Mouse (Mus musculus): ENCODE measurements around the gene Ptpn12.
A peak's percentile ranks its signal among the peaks of the same experiment; 100 is the strongest.

The Ptpn12 gene

GRCm38 (mm10) chr5:21032626-21033025 is 23.1 kb downstream of the Ptpn12 start:
- DNase-seq (ENCODE audit: extremely low read depth, low read depth, low spot score) = no peak

- no peak for DNase-seq (ENCODE audit: extremely low read depth, low read depth, low spot score)
Observed at GRCm38 (mm10) chr5:21030226-21030625, 25.5 kb downstream of the Ptpn12 start.

- DNase-seq (ENCODE audit: extremely low read depth, low read depth, low spot score) = no peak
Observed at GRCm38 (mm10) chr5:21017075-21017474, 38.6 kb downstream of the Ptpn12 start.

GRCm38 (mm10) chr5:21010908-21011307 is 44.8 kb downstream of the Ptpn12 start:
- no peak for DNase-seq (ENCODE audit: extremely low read depth, low read depth, low spot score)

DNA sequence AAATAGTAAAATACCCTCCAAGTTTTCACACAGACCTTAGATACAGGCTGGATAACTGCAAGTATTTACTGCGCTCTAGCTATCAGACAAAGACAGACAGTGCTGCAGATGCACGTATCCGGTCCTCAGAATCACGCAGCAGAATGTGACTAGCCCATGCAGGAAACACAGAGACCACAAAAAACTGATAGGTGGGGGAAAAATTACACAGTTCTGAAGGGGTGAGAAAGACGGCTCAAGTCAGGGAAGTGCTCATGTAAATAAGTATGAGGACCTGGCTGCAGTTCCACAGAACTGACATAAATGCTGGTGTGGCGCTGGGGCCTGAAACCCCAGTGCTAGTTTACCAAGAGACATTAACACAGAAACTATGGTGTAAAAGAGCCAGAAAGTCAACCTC is 53.0 kb downstream of the Ptpn12 start:
- DNase-seq (ENCODE audit: extremely low read depth, low read depth, low spot score) = no peak

GRCm38 (mm10) chr5:21001622-21002315 is 53.9 kb downstream of the Ptpn12 start:
- no peak for DNase-seq (ENCODE audit: extremely low read depth, low read depth, low spot score)

DNA sequence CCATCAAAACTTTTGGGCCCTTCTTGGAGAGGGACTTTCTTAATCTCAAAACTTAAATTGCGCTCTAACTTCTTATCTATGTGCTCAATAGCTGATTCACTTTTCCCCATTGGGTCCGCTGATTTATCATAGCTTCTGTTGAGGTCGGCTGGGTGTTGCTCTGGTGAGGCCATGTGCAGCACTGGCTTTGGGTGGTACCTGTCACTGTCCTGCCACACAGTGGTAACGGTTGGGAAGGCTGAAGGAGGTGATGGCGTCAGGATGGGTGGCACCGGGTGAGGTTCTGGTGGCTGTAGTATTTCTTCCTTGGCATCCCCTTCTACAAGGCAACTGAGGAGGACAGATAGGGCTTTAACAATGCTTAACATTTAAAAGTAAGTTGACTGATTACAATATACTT is 57.3 kb downstream of the Ptpn12 start:
- DNase-seq (ENCODE audit: extremely low read depth, low read depth, low spot score) = no peak

DNA sequence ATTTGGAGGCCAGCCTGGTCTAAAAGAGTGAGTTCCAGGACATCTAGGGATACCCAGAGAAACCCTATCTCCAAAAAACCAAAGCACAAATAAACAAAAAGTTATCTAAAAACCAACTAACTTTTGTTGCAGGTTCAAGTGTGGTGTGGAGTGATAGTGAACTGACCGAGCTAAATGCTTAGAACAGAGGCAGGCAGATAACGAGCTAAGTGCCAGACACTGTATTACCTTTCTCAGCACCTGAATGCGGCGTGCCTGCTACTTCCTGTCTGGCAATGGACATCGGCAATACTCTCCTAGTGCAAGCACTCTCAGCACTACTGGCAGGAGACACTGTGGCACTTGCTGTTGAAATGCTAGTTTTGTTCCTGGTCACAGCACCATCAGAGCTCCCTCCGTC is 58.2 kb downstream of the Ptpn12 start:
- no peak for DNase-seq (ENCODE audit: extremely low read depth, low read depth, low spot score)

DNA sequence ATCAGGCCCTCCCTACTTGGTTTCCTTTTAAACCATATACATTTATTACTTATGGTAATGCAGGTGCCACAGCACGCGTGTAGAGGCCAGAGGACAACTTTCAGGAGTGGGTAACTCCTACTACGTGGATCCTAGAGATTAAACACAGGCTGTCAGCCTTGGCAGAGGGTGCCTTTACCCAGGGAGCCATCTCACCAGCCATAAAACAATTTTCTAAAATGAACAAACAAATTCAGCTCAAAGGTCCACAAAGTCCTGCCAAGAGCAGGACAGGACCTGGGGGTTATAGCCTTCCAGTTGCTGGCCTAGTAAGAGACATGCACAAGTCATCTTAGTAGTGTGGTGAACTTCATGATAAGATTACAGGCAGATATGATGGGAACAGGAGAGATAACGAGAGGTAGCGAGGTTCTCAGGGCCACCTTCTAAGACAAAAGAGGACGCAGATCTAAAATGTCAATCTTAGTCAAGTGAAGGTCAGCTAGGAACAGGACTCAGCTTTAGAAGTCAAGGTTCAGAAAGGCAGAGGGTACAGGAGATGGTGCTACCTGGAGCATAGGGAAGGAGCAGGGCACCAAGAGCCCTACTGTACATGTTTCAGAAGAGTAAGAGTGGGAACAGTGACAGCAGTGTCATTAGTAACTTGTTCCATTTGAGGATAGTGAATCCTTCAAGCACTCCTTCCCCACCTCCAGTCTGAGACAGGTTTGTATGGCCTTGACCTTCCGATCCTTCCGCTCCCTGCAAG is 65.5 kb downstream of the Ptpn12 start:
- DNase-seq (ENCODE audit: extremely low read depth, low read depth, low spot score) = no peak

DNA sequence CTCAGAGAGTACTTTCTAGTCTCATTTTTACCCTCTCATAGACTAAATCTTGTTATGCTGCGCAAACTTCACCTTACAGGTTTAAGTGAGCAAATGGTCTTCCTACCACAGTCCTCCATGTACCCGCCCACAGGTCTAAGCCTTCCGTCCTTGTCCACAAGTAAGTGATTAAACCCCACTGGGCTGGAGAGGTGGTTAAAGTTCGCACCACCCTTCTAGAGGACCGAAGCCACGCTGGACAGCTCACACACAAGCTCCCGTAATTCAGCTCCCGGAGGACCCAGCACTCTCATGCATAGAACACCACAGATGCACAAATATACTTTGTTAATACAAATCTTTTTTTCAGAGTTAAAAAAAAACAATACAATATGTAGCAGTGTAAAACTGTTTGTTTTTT is 69.4 kb downstream of the Ptpn12 start:
- DNase-seq (ENCODE audit: extremely low read depth, low read depth, low spot score) = no peak

DNA sequence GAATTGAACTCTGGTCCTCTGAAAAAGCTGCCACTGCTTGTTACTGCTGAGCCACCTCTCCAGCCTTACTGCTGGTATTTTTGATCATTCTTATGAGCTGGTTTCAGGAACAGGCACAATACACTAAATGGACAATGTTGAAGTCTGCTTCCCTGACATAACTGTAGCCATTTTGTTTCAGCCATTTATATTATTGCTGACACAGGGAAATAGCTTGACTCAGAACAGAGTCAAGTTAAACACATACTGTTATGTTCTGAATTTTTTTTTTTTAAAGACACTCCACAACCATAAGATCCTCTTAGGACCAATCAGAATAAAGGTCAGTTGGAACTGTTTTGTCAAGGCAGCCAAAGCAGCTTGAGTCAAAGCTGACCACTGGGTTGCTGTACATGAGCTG is 72.2 kb downstream of the Ptpn12 start:
- no peak for DNase-seq (ENCODE audit: extremely low read depth, low read depth, low spot score)

- DNase-seq (ENCODE audit: extremely low read depth, low read depth, low spot score) = no peak
Observed at GRCm38 (mm10) chr5:20974690-20975089, 81.0 kb downstream of the Ptpn12 start.

DNA sequence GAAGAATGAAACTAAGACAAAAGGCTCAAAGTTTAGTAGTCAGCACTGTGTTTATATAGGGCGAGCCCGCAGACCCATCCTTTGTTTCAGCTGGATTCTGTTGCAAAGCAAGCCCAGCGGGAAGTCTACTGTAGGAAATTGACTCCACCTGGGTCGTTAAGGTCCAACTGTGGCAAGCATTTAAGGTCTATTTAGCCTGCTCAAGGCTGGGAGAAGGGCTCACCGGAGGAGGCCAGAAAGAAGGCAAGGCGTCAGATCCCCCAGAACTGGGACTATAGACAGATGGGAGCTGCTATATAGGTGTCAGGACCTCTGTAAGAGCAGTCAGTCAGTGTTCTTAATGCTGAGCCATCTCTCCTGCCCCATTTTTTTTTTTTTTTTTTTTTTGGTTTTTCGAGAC is 81.7 kb downstream of the Ptpn12 start:
- DNase-seq (ENCODE audit: extremely low read depth, low read depth, low spot score) = no peak

GRCm38 (mm10) chr5:20973069-20973468 is 82.6 kb downstream of the Ptpn12 start:
- DNase-seq (ENCODE audit: extremely low read depth, low read depth, low spot score) = no peak

- DNase-seq (ENCODE audit: extremely low read depth, low read depth, low spot score) = no peak
Observed at GRCm38 (mm10) chr5:20968963-20969362, 86.7 kb downstream of the Ptpn12 start.

DNA sequence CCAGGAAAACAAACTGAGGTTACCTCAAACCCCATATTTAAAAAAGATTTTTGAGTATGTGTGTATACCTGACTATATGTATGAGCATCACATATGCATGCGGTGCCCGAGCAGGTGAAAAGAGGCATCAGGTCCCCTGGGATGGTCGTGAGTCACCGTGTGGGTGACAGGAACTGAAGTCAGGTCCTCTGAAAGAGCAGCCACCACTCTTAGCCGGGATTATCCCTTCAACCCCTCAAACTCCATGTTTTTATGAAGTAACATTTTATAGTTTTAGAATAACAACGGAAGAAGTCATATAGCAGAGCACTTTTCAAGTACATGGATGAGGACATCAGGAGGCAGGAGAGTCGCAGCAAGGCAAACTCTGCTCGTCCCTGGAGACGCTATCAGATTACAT is 87.2 kb downstream of the Ptpn12 start:
- no peak for DNase-seq (ENCODE audit: extremely low read depth, low read depth, low spot score)

DNA sequence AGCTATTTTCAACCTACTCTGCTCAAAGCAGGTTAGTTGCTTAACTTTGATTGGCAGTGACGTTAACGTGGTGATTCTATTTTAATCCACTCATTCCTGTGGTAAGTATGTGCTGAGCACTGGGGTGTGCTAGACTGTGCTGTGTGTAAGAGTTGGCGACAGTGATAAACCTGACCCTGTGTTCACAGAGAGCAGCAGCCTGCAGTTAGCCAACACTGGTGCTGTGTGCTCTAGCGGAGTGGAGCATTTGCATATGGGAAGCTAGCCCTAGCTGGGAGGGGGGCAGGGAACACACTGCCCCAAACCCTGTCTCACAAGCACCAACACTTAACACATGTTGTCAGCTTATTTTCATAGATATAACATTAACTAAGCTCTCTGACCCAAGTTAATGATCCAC is 87.8 kb downstream of the Ptpn12 start:
- DNase-seq (ENCODE audit: extremely low read depth, low read depth, low spot score) = no peak

DNA sequence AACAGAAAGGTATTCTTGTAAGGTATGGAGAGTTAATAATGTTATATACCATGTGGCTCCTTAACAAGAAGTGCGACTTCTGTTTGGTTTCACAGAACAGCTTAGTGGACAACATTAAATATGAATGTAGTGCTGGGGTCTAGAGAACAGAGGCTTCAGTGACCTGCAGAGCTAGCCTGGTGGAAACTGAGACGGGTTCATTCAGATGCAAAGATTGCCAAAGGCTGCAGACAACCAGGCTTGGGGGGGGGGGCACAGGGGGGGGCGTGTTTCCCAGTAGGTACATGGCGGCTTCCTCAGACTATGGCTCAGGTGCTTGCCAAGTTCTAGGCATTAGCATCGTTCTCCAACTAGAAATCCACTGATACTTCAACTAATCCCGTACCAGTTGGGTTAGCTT is 91.3 kb downstream of the Ptpn12 start:
- peak; percentile 43 for DNase-seq (ENCODE audit: extremely low read depth, low read depth, low spot score)

DNA sequence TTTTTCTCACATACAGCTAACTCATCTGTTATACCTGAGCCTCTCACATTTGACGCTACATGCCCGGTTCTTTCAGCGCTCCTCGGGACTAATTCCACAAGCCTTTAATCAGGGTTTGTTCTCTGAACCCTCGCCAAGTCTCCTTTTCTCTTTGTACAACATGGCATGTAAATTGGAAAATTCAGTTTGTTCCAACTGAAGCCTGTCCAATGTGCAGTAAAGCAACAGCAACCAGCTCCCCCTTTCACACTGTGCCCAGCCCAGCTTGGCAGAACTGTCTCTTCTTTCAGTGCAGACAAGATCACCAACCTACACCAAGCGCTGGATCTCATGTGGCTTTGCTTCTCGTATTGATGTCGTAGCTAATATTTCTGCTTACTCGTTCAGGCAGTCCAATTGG is 92.4 kb downstream of the Ptpn12 start:
- peak; percentile 57 for DNase-seq (ENCODE audit: extremely low read depth, low read depth, low spot score)

- peak; percentile 51 for DNase-seq (ENCODE audit: extremely low read depth, low read depth, low spot score)
Observed at GRCm38 (mm10) chr5:20960927-20961326, 94.8 kb downstream of the Ptpn12 start.

DNA sequence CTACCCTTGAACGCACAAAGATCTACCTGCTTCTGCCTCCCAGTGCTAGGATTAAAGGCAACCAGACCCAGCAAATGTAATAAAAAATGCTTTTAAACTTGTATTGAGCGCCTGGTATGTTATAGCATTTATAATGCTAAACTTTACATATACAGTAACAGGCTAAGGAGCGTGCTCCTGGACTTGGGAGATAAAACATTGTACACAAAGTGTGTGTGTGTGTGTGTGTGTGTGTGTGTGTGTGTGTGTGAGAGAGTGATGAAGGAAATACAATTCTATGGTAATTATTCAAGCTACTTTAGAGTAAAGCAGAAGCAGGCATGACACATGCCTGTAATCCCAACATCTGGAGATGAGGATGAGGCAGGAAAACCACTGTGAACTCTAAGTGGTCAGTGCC is 99.4 kb downstream of the Ptpn12 start, which contains the start of gene Rsbn1l:
Gene Rsbn1l (minus strand): TSS at position 101 of the 400 bp plus-strand sequence.
- no peak for DNase-seq (ENCODE audit: extremely low read depth, low read depth, low spot score)

GRCm38 (mm10) chr5:20955114-20955835 is 100.4 kb downstream of the Ptpn12 start:
- no peak for DNase-seq (ENCODE audit: extremely low read depth, low read depth, low spot score)
